Mouse (Mus musculus) sigmoid colon, adult 10 weeks (tissue): ENCODE measurements around the gene Idh3g. TPM values are rescaled to one million over a fixed set of nuclear protein-coding genes. Genes with fewer than 3 reads are reported as not detected.

Experiments
- polyA plus RNA-seq: library from polyadenylated mRNA; stranded (reverse); fragments of 350-450 nt; fragmentation: Illumina TruSeq; extraction: RNeasy Lipid Tissue Mini Kit (QIAGEN cat#74804); gene quantifications from one replicate; pipeline ENCODE4 v1.2.3, GENCODE M21; 2014; ENCODE audit warnings: low read depth, low replicate concordance

The Idh3g gene
- 37.1 TPM for polyA plus RNA-seq

DNA sequence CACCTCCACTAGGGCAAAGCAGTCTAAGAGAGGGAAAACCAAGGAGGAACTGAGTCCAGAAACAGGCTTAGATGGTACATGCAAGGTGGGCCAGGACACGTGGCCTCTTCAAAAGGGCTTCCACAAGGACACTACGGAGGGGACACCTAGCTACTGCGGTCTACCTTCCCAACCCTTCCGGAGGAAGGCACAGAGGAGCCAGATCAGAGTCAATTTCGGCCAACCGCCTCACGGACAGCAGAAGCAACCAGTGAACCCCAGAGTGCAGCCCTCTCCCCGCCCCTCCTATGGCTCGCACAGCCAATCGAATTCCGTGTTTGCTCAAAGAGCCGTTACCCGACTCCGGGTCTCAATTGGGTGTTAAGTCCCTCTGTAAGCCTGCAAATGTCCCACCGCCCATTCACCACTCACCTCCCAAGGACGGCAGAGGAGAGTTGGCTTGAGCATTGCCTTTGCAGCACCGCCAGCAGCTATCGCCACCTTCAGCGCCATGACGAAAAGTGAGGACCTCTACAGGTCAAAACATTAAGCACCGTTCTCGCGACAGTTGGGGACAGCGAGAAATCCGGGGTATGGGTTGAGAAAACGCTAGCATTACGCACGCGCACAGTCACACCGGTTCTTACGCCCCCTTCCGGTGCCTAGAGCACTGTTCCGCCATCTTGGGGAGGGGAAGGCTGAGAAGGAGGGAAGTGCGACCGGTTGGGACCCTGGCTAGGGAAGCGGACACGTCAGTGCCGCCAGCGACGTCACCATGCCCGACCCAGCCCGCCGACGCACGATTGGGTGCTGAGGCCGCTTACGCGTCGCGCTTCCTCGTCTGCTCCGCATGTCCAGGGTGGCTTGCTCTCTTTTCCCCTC lies at the start of gene Idh3g, which contains the start of gene Ssr4:
Gene Idh3g, minus strand, starts transcription at position 534 of the 861 bp plus-strand sequence.
Gene Ssr4, plus strand, starts transcription at position 665 of the 861 bp plus-strand sequence.

DNA sequence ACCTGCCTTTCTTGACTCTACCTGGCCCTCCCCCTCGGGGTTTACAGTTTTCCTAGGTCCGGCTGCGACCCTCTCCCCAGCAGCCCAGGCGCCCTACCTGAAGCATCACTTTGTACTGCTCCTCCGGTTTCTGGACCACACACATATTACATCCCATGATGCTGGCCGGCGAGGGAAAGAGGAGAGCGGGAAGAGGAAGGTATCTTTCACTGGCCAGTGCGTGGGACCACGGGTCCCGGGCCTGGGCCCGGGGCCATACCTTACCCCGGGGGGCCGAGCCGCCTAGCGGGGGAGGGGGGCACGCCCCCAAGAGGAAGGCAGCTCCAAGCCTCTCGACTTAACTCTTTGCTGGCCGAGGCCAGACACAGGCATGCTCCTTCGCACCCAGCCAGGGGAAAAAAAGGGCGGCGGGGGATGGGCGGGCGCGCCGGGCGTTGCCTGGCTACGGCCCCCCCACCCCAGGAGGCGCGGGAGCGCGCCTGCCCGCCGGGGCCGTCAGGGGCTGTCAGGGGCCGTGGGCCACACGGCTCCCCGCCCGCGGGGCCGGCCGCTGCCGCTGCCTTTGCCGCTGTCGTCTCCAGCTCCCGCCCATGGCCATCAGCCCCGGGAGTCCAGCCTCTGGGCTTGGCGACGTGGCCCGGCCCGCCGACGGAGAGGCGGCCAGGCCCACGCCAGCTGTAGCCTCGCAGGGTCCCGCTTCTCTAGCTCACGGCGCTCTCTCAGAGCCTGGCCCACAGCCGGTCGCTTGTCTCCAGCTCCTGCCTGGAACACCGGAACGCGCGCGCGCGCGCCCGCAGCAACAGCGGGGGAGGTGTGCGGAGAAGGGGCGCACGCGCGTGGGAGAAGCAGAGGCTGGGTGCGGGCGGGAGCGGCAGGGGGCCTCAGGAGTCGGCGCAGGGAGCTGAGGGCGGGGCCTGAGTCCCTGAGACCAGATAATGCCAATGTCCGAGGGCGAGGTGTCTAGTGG lies 37.8 kb upstream of the Idh3g start, which contains the start of gene Pdzd4:
Gene Pdzd4, minus strand, starts transcription at position 785 of the 967 bp plus-strand sequence.

DNA sequence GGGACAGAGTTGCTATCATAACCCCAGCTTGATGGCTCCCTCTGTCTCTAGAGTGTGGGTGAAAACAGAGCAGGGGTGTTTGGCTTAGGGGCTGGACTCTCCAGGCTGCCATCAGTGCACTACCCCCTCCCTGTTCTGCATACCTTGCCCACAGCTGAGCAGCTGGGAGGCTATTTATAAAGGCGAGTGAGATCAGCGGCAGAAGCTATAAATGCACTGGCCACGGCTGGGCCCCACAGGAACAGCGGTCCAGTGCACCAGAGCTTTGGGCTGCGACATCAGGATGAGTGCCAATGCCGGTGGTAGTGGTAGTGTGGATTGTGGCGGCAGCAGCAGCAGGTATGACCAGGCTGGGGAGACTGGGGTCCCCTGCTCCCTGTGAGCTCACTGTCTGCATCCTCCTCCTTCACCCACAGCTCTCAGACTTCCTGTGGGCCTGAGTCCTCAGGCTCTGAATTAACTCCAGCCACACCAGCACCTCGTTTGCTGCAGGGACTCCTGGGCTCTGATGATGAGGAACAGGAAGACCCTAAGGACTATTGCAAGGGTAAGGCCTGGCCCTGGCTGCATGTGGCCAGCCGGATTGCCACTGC lies 12.4 kb downstream of the Idh3g start, which contains the start of gene Srpk3:
Gene Srpk3, plus strand, starts transcription at position 238 of the 593 bp plus-strand sequence.

DNA sequence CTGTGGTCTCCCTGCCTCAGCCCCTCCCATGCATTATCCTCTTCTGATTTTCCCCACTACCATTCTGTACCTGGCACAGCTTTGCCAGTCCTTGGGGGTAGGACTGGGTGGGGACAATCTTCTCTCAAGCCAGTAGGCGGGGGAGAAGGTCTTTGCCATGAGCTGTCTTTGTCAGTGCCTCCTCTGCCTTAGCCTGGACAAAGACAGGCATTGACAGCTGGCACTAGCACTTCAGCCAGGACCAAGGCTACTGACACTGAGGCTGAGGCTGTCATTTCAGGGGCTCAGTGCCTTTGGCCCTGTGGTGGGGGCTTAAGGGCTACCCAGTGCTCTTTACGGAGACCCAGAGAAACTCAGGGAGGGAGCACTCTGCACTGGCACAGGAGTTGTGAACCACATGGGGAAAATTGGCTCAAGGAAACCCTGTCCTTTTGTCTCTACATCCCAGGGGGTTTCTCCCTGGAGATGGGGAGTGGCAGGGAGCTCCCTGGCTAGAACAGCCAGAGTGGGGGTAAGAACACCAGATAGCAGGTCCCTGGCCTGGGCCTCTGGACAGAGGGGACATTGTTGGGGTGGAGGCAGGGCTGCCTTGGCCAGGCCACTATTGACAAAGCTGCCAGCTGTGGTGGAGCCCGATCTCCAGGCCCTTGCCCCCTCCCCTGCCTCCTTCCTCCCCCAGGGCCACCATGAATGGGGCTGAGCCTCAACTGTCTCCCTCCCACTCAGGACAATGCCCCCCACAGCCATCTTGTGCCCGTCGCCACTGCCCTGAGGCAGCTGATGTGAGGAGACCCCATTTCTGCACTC lies 30.2 kb downstream of the Idh3g start, which contains the start of gene Plxnb3:
Gene Plxnb3, plus strand, starts transcription at position 757 of the 807 bp plus-strand sequence.

Other genes starting within 250 kb of the Idh3g start
- gene Dusp9, start 147.5 kb downstream of the Idh3g start, polyA plus RNA-seq = not detected
- gene Pnck, start 126.8 kb downstream of the Idh3g start, polyA plus RNA-seq = not detected
- gene Slc6a8, start 113.7 kb downstream of the Idh3g start, polyA plus RNA-seq = 302 TPM
- gene Bcap31, start 70.7 kb downstream of the Idh3g start, polyA plus RNA-seq = 171 TPM
- gene Abcd1, start 70.3 kb downstream of the Idh3g start, polyA plus RNA-seq = 3.0 TPM
- gene Plxnb3, start 29.8 kb downstream of the Idh3g start, polyA plus RNA-seq = not detected
- 0.28 TPM for gene Srpk3, start 12.5 kb downstream of the Idh3g start, polyA plus RNA-seq
- 50.8 TPM for gene Ssr4, start 131 bp upstream of the Idh3g start, polyA plus RNA-seq
- gene Pdzd4, start 38.1 kb upstream of the Idh3g start, polyA plus RNA-seq = 0.54 TPM
- not detected for gene Avpr2, start 105.2 kb upstream of the Idh3g start, polyA plus RNA-seq
- gene L1cam, start 109.2 kb upstream of the Idh3g start, polyA plus RNA-seq = 17.9 TPM
- 1.9 TPM for gene Arhgap4, start 135.0 kb upstream of the Idh3g start, polyA plus RNA-seq
- 8.7 TPM for gene Naa10, start 135.0 kb upstream of the Idh3g start, polyA plus RNA-seq
- gene Renbp, start 144.0 kb upstream of the Idh3g start, polyA plus RNA-seq = 0.63 TPM
- gene Hcfc1, start 179.5 kb upstream of the Idh3g start, polyA plus RNA-seq = 30.6 TPM
- gene Irak1, start 237.0 kb upstream of the Idh3g start, polyA plus RNA-seq = 39.7 TPM